Mouse (Mus musculus) cortical plate, adult 2 months (tissue): ENCODE measurements around the gene Atp1a4.

ENCODE experiments used
- CTCF ChIP-seq: fragments of 200-500 bp; IDR thresholded peaks from 2 replicates; pipeline ENCODE4 v1.5.1; 2011; ENCODE audit warnings: mild to moderate bottlenecking, control low read depth, low read length; ENCODE audit not compliant: insufficient read depth; ENCODE audit errors: extremely low read depth
- POLR2A ChIP-seq: fragments of 200-500 bp; IDR thresholded peaks from 2 replicates; pipeline ENCODE4 v1.6.1; 2011; ENCODE audit warnings: mild to moderate bottlenecking, low read length, control low read depth; ENCODE audit not compliant: insufficient read depth; ENCODE audit errors: extremely low read depth

DNA sequence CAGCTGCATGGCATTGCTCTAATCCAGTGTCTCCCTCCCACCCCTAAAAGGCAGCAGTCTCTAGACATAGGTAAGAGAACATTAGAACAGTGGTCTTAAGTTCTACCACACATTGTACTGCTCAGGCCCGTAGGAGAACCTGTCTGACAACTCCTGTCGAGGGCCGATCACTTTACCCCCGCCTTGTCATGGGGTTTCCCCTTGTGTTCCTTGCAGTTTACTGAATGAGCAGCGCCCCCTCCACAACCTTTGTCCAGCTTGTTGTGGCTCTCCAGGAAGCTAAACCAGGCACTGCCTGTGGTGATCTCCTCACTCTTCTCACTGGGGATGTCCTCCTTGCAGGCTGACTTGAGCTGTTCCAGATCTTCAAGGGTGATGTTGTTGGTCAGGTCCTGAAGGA lies 58.1 kb downstream of the Atp1a4 start:
- no peak for TF ChIP-seq POLR2A
- no peak for TF ChIP-seq CTCF
